Mouse (Mus musculus) hindbrain, embryonic 13.5 days (tissue): ENCODE data around the gene Tmem121. TPM values are rescaled to one million over a fixed set of nuclear protein-coding genes. Genes with fewer than 3 reads are reported as not detected.
"Not testable (repeated sequence)": the region's sequence is repeated elsewhere in the genome, so short reads cannot be mapped to it uniquely, and the experiment has no call there.

ENCODE experiments used
- ATAC-seq: fragments of 200-750 bp; cut with Nextera tagmentation; 2 replicates; pipeline ENCODE4 v1.8.0; 2017; ENCODE audit warnings: moderate TSS enrichment; ENCODE audit not compliant: low FRiP score
- H3K27ac ChIP-seq: fragments of 300-500 bp; sonication (generic); 2 replicates; pipeline ENCODE4 v1.5.1; 2015; ENCODE audit warnings: inconsistent platforms, mild to moderate bottlenecking, moderate library complexity
- H3K27me3 ChIP-seq: fragments of 300-500 bp; sonication (generic); 2 replicates; pipeline ENCODE4 v1.6.1; 2015; ENCODE audit warnings: mild to moderate bottlenecking, inconsistent platforms
- H3K36me3 ChIP-seq: fragments of 300-500 bp; sonication (generic); 2 replicates; pipeline ENCODE4 v1.6.1; 2015; ENCODE audit warnings: mild to moderate bottlenecking, inconsistent platforms
- H3K4me1 ChIP-seq: fragments of 300-500 bp; sonication (generic); replicated peaks from 2 replicates; pipeline ENCODE4 v1.6.1; 2015; ENCODE audit warnings: inconsistent platforms
- H3K4me2 ChIP-seq: fragments of 300-500 bp; sonication (generic); 2 replicates; pipeline ENCODE4 v1.6.1; 2015; ENCODE audit warnings: inconsistent platforms, mild to moderate bottlenecking, moderate library complexity
- H3K4me3 ChIP-seq: fragments of 300-500 bp; sonication (generic); 2 replicates; pipeline ENCODE4 v1.5.1; 2015; ENCODE audit warnings: mild to moderate bottlenecking, inconsistent platforms
- H3K9ac ChIP-seq: fragments of 300-500 bp; sonication (generic); 2 replicates; pipeline ENCODE4 v1.6.1; 2015; ENCODE audit warnings: mild to moderate bottlenecking, inconsistent platforms
- H3K9me3 ChIP-seq: fragments of 300-500 bp; sonication (generic); 2 replicates; pipeline ENCODE4 v1.6.1; 2016; ENCODE audit warnings: inconsistent platforms
- whole genome bisulfite sequencing: fragments of 180-500 bp; shearing (Covaris S2); methylation state at CpG from one replicate; pipeline ENCODE4 v1.1.7; 2015; 5-methylcytosine and 5-hydroxymethylcytosine counted together
- polyA plus RNA-seq: library from polyadenylated mRNA; unstranded; fragments of >200 nt; fragmentation: Nextera tagmentation; extraction: Ambion mirVana; gene quantifications from 2 replicates; pipeline ENCODE4 v1.2.1, GENCODE M21; 2015

Gene Tmem121
- polyA plus RNA-seq, 1 experiment from 2014 or later, result 34.9 TPM

DNA sequence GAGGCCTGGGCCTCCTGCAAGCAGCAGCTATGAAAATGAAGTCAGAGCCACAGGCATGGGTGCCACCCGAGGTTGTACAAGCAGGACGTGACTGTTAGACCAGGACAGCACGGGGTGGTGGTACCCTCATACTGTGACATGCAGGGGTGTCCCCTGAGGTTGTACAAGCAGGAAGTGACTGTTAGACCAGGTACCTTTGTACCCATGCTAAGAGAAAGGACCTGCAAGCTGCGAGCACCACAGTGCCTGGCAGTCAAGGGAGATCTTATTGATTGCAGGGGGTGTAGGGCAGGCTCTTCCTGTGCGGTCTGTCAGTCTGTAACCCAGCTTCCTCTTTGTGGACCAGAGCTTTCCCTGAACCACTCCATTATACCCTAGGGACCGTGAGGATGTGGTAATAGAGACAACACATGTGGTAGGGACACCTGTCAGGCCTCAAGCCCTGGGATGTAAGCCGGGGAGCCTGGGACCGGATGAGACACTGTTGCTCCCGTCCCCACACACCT lies 17.6 kb upstream of the Tmem121 start:
- H3K36me3 ChIP-seq, result peaks cover 8% of the 10 kb centered on the region; the same call in 1 of the 2 replicates
- H3K4me1 ChIP-seq, result peaks cover 9% of the 10 kb centered on the region
- H3K4me3 ChIP-seq, result no peak overlapping the region
- no peak for ATAC-seq
- H3K9me3 ChIP-seq, result no peaks in the 10 kb centered on the region
- no peaks in the 10 kb centered on the region for H3K27me3 ChIP-seq
- no peak overlapping the region for H3K27ac ChIP-seq
- WGBS, result 83% methylated on average over 9 of the region's 9 CpGs
- no peak overlapping the region for H3K4me2 ChIP-seq
- H3K9ac ChIP-seq, result no peak overlapping the region

DNA sequence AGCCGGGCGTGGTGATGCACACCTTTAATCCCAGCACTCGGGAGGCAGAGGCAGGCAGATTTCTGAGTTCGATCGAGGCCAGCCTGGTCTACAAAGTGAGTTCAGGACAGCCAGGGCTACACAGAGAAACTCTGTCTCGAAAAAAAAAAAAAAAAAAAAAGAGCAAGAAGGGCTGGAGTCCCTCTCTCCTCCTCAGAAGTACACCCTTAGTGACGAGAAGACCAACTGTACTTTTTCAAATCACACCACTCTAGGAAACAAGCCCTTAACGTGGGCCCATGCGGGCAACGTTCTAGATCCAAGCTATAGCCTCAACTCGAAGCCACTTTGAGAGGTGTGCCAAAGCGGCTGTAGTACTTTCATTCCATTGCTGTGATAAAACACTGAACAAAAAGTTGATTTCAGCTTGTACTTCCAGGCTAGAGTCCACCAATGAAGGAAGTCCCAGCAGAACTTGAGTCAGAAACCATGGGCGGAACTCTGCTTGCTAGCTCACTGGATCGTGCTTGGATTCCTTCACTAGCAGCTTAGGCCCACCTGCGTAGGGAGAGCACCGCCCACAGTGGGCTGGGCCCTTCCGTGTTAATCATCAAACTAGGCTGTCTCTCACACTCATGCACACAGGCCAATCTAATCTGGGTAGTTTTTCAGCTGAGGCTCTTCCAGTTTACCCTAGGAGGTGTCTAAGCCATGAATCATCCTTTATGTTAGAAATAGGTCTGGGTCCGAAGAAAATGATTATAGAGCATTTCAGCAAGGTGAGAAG lies 8.6 kb upstream of the Tmem121 start:
- H3K4me1 ChIP-seq, result no peaks in the 10 kb centered on the region
- H3K36me3 ChIP-seq, result no peaks in the 10 kb centered on the region
- H3K9ac ChIP-seq, result no peak overlapping the region
- H3K9me3 ChIP-seq, result no peaks in the 10 kb centered on the region
- 89% methylated on average over 18 of the region's 18 CpGs for WGBS
- no peaks in the 10 kb centered on the region for H3K27me3 ChIP-seq
- no peak for ATAC-seq
- H3K4me3 ChIP-seq, result no peak overlapping the region
- H3K4me2 ChIP-seq, result no peak overlapping the region
- H3K27ac ChIP-seq, result no peak overlapping the region

DNA sequence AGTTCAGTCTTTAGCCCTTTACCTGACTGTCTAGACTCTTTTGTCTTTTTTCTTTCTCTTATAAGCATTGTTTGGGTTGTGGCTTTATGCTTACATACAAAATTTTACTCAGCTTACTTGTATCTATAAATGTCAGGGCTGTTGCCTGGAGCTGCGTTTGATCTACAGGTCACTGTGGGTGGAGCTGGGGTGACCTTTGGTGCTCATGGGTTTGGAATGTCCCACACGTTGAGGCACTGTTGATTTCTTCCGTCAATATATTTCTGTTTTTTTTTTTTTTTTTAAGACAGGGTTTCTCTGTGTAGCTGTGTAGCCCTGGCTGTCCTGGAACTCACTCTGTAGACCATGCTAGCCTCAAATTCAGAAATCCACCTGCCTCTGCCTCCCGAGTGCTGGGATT lies 4.7 kb upstream of the Tmem121 start:
- H3K4me2 ChIP-seq, result no peak overlapping the region

DNA sequence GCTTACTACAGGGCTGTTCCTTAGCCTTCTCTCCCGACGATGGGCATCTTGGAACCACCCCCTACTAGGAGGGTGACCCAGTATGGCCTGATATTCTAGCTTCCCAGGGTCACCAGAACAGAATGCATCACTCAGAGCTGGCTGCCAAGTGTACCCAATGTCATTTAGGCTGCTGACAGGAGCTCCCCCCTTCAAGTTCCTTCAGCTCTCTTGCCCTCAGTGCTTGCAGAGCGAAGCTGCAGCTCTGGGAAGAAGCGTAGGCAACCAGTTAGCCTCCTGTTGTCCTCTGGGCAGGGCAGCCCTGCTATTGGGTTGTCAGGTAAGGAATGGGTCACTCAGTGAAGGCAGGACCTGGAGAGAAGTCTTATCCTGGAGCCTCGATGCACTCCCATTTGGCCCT lies 785 bp upstream of the Tmem121 start:
- Histone ChIP-seq H3K36me3 (peaks cover 20% of the 10 kb centered on the region), H3K4me3 (peak overlapping the region; percentile 79; the same call in 1 of the 2 replicates), H3K9me3 (no peaks in the 10 kb centered on the region), H3K27me3 (peaks cover 10% of the 10 kb centered on the region; the same call in 1 of the 2 replicates), H3K4me2 (peak overlapping the region; percentile 89), H3K9ac (no peak overlapping the region), H3K27ac (no peak overlapping the region), H3K4me1 (peaks cover 34% of the 10 kb centered on the region)
- ATAC-seq, result no peak
- 65% methylated on average over 5 of the region's 5 CpGs for WGBS

More for the DNA sequence above, 4.7 kb upstream of the Tmem121 start:
- H3K9me3 ChIP-seq, result no peaks in the 10 kb centered on the region
- H3K27me3 ChIP-seq, result 0 out of 2 replicates have a peak, but pooled peaks cover 5% of the 10 kb centered on the region
- no peak overlapping the region for H3K27ac ChIP-seq
- peaks cover 9% of the 10 kb centered on the region for H3K4me1 ChIP-seq
- no peak overlapping the region for H3K4me3 ChIP-seq
- WGBS, result 71% methylated on average over 4 of the region's 4 CpGs
- H3K9ac ChIP-seq, result no peak overlapping the region
- no peak for ATAC-seq
- no peaks in the 10 kb centered on the region for H3K36me3 ChIP-seq

- Histone ChIP-seq H3K9me3 (no peaks in the 10 kb centered on the region), H3K27ac (peak overlapping the region; percentile 73; the same call in 1 of the 2 replicates), H3K4me1 (peaks cover 34% of the 10 kb centered on the region), H3K36me3 (peaks cover 35% of the 10 kb centered on the region), H3K9ac (peak overlapping the region; percentile 93), H3K4me3 (peak overlapping the region; percentile 79), H3K4me2 (peak overlapping the region; percentile 89), H3K27me3 (peaks cover 10% of the 10 kb centered on the region; the same call in 1 of the 2 replicates)
- WGBS, result 32% methylated on average over 12 of the region's 12 CpGs
- peak; percentile 21 for ATAC-seq
Measured at GRCm38 (mm10) chr12:113186326-113187010, 738 bp downstream of the Tmem121 start.

- WGBS, result 53% methylated on average over 4 of the region's 4 CpGs
- Histone ChIP-seq H3K9me3 (no peaks in the 10 kb centered on the region), H3K9ac (peak overlapping the region; percentile 93), H3K27me3 (peaks cover 10% of the 10 kb centered on the region; the same call in 1 of the 2 replicates), H3K36me3 (peaks cover 40% of the 10 kb centered on the region), H3K4me3 (peak overlapping the region; percentile 79), H3K27ac (0 out of 2 replicates have a peak overlapping the region, but pooled peaks have one; percentile 1), H3K4me1 (peaks cover 34% of the 10 kb centered on the region), H3K4me2 (peak overlapping the region; percentile 89)
- ATAC-seq, result no peak
Measured at GRCm38 (mm10) chr12:113187011-113187375, 1.3 kb downstream of the Tmem121 start.

DNA sequence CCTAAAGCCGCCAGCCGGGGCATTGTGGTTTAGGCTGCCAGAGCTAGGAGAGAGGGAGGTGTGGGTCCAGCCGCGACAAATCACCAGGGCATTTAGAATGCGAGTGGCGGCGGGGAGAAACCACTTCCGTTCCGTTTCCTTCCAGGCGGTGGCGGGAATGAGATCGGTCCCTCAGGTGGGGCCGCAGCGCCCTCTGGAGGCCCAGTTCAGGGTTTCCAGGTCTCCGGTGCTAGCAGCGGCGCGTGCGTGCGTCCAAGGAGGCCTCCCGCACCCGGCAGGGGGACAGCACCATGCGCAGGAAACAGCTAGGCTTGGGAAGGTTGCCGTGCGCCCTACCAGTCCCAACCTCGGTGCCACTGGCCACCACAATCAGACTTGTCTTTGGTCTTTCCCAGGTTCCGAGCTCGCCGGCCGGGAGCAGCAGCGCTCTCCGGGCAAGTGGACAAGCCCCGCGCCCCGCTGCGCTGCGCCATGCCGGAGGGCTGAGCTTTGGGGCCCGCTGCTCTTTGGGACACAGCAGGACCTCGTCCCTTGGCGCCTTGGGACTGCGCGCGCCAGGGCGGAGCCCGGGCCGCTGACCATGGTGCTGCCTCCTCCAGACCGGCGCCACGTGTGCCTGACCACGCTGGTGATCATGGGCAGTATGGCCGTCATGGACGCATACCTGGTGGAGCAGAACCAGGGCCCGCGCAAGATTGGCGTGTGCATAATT lies 2.0 kb downstream of the Tmem121 start:
- Histone ChIP-seq H3K9me3 (no peaks in the 10 kb centered on the region), H3K4me3 (peak overlapping the region; percentile 79), H3K36me3 (peaks cover 48% of the 10 kb centered on the region), H3K27ac (0 out of 2 replicates have a peak overlapping the region, but pooled peaks have one; percentile 1), H3K4me1 (peaks cover 34% of the 10 kb centered on the region), H3K27me3 (peaks cover 10% of the 10 kb centered on the region; the same call in 1 of the 2 replicates), H3K9ac (peak overlapping the region; percentile 93), H3K4me2 (peak overlapping the region; percentile 89)
- ATAC-seq, result peak; percentile 34
- 2% methylated on average over 56 of the region's 56 CpGs for WGBS

DNA sequence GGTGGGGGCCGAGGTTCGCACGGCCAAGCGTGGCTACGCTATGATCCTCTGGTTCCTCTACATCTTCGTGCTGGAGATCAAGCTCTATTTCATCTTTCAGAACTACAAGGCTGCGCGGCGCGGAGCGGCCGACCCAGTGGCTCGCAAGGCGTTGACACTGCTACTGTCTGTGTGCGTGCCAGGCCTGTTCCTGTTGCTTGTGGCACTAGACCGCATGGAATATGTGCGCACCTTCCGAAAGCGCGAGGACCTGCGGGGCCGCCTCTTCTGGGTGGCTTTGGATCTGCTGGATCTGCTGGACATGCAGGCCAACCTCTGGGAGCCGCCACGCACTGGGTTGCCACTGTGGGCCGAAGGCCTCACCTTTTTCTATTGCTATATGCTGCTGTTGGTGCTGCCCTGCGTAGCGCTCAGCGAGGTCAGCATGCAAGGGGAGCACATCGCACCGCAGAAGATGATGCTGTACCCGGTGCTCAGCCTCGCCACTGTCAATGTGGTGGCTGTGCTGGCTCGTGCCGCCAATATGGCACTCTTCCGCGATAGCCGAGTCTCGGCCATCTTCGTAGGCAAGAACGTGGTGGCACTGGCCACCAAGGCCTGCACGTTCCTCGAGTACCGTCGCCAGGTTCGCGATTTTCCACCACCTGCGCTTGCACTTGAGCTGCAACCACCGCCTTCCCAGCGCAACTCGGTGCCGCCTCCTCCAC lies 2.8 kb downstream of the Tmem121 start:
- H3K27ac ChIP-seq, result no peak overlapping the region
- peaks cover 34% of the 10 kb centered on the region for H3K4me1 ChIP-seq
- H3K9me3 ChIP-seq, result no peaks in the 10 kb centered on the region
- 93% methylated on average over 51 of the region's 51 CpGs for WGBS
- H3K4me3 ChIP-seq, result peak overlapping the region; percentile 79
- peaks cover 49% of the 10 kb centered on the region for H3K36me3 ChIP-seq
- H3K4me2 ChIP-seq, result peak overlapping the region; percentile 89
- peak overlapping the region; percentile 93; the same call in 1 of the 2 replicates for H3K9ac ChIP-seq
- ATAC-seq, result no peak; the same call in 1 of the 2 replicates
- peaks cover 10% of the 10 kb centered on the region; the same call in 1 of the 2 replicates for H3K27me3 ChIP-seq

DNA sequence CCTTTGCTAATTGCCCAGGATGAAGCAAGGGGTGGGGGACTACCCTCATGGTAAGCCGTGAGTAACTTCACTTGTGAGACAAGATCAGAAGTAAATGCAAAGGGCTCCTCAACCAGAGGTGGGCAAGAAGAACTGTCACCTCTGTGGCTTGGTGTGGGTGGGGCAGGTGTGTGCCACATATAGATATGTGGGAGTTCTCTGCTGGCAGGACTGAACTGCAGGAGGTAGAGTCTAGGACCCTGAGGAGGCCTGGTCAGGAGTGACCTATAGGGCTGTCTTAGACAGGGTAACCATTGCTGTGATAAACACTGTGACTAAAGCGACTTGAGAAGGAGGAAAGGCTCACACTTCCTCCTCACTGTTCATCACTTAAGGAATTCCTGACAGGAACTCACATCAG lies 7.7 kb downstream of the Tmem121 start:
- no peak for ATAC-seq
- H3K9me3 ChIP-seq, result no peaks in the 10 kb centered on the region
- no peak overlapping the region for H3K4me2 ChIP-seq
- no peak overlapping the region for H3K27ac ChIP-seq
- H3K4me1 ChIP-seq, result peaks cover 2% of the 10 kb centered on the region; the same call in 1 of the 2 replicates
- H3K9ac ChIP-seq, result no peak overlapping the region
- peaks cover under 1% of the 10 kb centered on the region; the same call in 1 of the 2 replicates for H3K27me3 ChIP-seq
- H3K4me3 ChIP-seq, result no peak overlapping the region
- peaks cover 50% of the 10 kb centered on the region for H3K36me3 ChIP-seq
- 85% methylated on average over 2 of the region's 2 CpGs for whole genome bisulfite sequencing

DNA sequence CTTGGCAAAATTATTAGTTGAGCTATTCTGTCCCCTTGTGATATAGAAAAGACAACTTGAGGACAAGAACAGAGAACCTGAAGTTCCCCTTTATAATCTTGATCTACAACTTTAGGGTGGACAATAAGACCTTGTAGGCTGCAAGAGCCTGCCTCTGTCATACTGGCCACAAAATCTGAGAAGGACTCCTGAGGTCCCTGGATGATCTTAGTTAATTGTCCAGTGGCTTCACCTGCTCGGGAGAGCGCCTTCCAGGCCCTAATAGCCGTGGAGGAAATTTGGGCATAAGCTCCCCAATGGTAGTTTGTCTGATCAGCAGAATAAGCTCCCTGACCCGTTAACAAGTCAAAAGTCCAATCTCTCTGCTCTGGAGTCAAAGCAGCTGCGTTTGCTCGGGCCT lies 13.4 kb downstream of the Tmem121 start:
- H3K4me1 ChIP-seq, H3K27ac ChIP-seq, H3K4me2 ChIP-seq, ATAC-seq, H3K9me3 ChIP-seq, H3K27me3 ChIP-seq, H3K4me3 ChIP-seq, H3K36me3 ChIP-seq, H3K9ac ChIP-seq: not testable (repeated sequence)
- 96% methylated on average over 3 of the region's 6 CpGs for WGBS

DNA sequence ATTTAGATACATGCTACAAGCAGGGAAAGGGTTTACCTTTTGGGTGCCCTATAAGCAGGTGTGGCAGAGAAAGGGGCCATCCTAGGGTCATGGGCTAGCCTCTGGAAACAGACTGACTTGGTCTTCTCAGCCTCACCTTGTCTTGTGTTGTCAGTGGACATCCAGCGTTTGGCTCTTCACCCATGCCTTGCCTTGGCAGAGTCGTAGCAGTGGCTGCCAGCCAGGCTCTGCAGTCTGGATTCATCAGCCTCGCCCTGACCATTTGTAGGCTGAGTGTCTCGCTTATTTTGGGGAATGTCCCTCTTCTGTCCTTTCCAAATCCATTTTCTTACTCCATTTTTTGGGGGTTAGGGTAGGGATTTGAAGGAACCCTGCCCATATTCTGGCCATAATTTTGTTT lies 15.6 kb downstream of the Tmem121 start:
- Histone ChIP-seq H3K27me3 (no peaks in the 10 kb centered on the region), H3K4me2 (no peak overlapping the region), H3K27ac (no peak overlapping the region), H3K4me1 (no peaks in the 10 kb centered on the region), H3K9me3 (no peaks in the 10 kb centered on the region), H3K9ac (no peak overlapping the region), H3K36me3 (no peaks in the 10 kb centered on the region), H3K4me3 (no peak overlapping the region)
- 89% methylated on average over 4 of the region's 4 CpGs for WGBS
- ATAC-seq, result no peak
